Mouse (Mus musculus) forebrain, embryonic 16.5 days (tissue): Measurements from ENCODE around the gene Rhot2. TPM values are rescaled to one million over a fixed set of nuclear protein-coding genes. Genes with fewer than 3 reads are reported as not detected.

ENCODE experiments used
- ATAC-seq: fragments of 200-750 bp; cut with Nextera tagmentation; 2 replicates; pipeline ENCODE4 v1.8.0; 2017; ENCODE audit warnings: mild to moderate bottlenecking, moderate library complexity
- H3K27ac ChIP-seq: fragments of 300-500 bp; sonication (generic); 2 replicates; pipeline ENCODE4 v1.5.1; 2014; ENCODE audit warnings: low read length, control low read depth
- H3K27me3 ChIP-seq: fragments of 300-500 bp; sonication (generic); replicated peaks from 2 replicates; pipeline ENCODE4 v1.6.1; 2014; ENCODE audit warnings: low read length; ENCODE audit not compliant: control insufficient read depth, insufficient read depth
- H3K36me3 ChIP-seq: fragments of 300-500 bp; sonication (generic); 2 replicates; pipeline ENCODE4 v1.6.1; 2014; ENCODE audit not compliant: control insufficient read depth, insufficient read depth
- H3K4me1 ChIP-seq: fragments of 300-500 bp; sonication (generic); replicated peaks from 2 replicates; pipeline ENCODE4 v1.6.1; 2014; ENCODE audit warnings: low read length; ENCODE audit not compliant: control insufficient read depth, insufficient read depth
- H3K4me2 ChIP-seq: fragments of 300-500 bp; sonication (generic); 2 replicates; pipeline ENCODE4 v1.6.1; 2014; ENCODE audit warnings: mild to moderate bottlenecking, low read length, control low read depth
- H3K4me3 ChIP-seq: fragments of 300-500 bp; sonication (generic); replicated peaks from 2 replicates; pipeline ENCODE4 v1.5.1; 2014; ENCODE audit warnings: mild to moderate bottlenecking, low read length, control low read depth
- H3K9ac ChIP-seq: fragments of 300-500 bp; sonication (generic); replicated peaks from 2 replicates; pipeline ENCODE4 v1.6.1; 2014; ENCODE audit warnings: low read depth, low read length, control low read depth
- H3K9me3 ChIP-seq: fragments of 300-500 bp; sonication (generic); 2 replicates; pipeline ENCODE4 v1.6.1; 2016; ENCODE audit warnings: low read length; ENCODE audit not compliant: control insufficient read depth
- WGBS: fragments of 180-500 bp; shearing (Covaris S2); extraction: QIAGEN DNeasy Blood & Tissue Kit; methylation state at CpG from one replicate; pipeline ENCODE4 v1.1.7; 2014; 5-methylcytosine and 5-hydroxymethylcytosine counted together
- polyA plus RNA-seq: library from polyadenylated mRNA; unstranded; fragments of >200 nt; fragmentation: Nextera tagmentation; extraction: Ambion mirVana; gene quantifications from 2 replicates; pipeline ENCODE4 v1.2.1, GENCODE M21; 2015

Rhot2 gene
- polyA plus RNA-seq, 1 experiment from 2014 or later = 20.3 TPM

DNA sequence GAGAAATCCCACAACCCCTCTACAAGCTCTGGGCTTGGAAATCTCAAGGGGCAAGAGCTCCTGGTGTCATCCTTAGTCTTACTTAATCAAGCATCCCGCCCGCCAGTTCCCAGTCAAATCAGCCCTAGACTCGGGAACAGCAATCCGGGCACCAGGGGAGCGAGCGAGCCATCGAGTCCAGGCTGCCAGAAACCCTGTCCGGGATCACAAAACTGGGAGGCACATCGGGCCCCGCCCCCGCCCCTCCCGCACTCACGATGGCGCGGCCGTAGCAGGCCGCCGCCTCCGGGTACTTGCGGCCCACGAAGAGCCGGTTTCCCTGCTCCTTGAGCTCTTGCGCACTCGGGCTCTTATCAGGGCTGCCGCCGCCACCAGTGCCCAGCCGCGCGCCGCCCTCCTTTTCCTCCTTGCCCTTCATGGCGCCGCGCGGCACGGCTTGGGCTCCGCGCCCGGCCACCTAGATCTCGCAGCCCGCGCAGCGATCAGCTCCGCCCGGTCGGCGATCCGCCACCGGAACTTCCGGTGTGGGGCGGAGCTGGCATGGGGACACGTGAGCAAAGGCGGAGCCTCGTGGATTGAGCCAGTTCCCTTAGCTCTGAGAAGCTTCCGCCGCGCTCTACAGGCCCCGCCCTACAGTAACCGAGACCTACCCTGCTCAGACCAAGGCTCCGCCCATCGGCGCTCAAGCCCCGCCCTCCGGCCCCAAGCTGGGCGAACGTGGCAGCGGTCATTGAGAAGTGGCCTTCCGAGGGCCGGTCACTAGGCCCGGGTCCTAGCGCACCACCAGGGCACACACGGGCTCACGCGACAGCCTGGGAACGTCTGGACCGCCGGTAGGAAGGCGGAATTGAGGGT lies 12.0 kb downstream of the Rhot2 start:
- H3K4me3 ChIP-seq = peak overlapping the region; percentile 94
- peak overlapping the region; percentile 94 for H3K27ac ChIP-seq
- ATAC-seq = peak; percentile 90
- H3K36me3 ChIP-seq = peaks cover 14% of the 10 kb centered on the region
- peak overlapping the region; percentile 86 for H3K9ac ChIP-seq
- no peaks in the 10 kb centered on the region for H3K27me3 ChIP-seq
- H3K9me3 ChIP-seq = no peaks in the 10 kb centered on the region
- under 1% methylated on average over 73 of the region's 77 CpGs for WGBS
- peak overlapping the region; percentile 88 for H3K4me2 ChIP-seq
- peaks cover 77% of the 10 kb centered on the region for H3K4me1 ChIP-seq

DNA sequence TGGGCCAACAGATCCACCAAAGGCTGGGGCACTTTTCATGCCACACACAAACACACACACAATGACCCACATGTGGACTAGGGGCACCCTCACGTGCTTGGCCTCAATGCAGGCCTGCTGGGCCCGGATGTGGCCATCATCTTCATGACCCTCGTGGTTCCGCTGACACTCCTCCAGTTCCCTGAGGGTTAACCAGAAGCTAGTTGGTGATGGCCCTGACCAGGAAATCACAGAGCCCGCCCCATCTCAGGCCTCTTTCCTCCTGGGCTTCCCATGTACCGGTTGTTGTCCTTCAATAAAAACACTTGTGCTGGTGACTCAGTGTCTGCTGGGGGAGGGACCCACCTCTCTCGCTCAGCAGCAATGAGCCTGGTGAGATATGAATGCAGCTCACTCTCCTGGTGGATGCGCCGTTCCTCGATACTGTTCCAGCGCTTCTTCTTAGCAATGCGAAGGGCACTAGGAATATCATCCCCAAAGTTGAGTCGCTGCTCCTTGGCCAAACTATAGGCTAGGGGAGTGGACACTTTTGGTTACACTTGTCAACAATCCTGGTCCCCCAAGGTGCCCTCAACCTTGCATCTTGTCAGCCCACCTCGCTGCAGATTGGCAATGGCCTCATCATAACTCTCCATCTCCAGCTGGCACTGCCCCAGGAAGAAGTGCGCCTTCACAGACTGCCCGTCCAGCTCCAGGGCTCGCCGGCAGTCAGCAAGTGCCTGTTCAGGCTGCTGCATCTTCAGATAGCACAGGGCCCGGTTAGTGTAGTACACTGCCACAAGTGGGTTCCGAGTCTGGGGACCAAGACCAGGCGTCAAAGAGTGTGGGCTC lies 13.0 kb downstream of the Rhot2 start:
- no peak for ATAC-seq
- WGBS = 58% methylated on average over 21 of the region's 21 CpGs
- Histone ChIP-seq H3K4me3 (peak overlapping the region; percentile 94), H3K4me1 (peaks cover 80% of the 10 kb centered on the region), H3K27me3 (no peaks in the 10 kb centered on the region), H3K9ac (peak overlapping the region; percentile 86), H3K9me3 (no peaks in the 10 kb centered on the region), H3K36me3 (peaks cover 20% of the 10 kb centered on the region), H3K27ac (peak overlapping the region; percentile 88; the same call in 1 of the 2 replicates), H3K4me2 (peak overlapping the region; percentile 88)

DNA sequence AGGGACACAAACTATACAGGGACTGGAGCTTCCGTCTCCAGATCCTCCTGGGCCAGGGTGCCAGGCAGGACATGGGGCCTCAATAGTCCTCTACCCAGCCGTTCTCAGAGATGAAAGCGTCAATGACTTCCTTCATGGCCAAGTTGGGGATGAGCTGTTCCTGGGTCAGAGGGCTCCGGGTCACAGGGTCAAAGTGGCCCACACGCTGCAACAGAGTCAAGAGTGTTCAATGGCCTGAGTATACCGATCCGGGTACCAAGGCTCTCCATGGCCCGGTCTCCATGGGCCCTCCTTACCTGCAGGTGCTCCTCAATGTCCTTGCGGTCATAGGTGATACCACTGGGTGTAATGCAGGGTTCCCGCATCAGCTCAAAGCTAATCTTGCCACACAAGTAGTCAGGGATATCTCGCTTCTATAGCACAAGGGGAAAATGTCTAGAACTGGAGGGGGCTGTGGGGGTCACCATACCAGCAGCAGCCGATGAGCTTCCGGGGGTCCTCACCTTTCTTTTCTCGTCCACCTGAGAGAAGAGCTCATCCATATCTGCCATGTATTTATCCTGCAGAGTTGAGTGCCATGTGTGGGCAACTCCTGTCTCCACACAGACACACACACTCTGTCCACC lies 13.7 kb downstream of the Rhot2 start:
- Histone ChIP-seq H3K9me3 (no peaks in the 10 kb centered on the region), H3K4me1 (peaks cover 80% of the 10 kb centered on the region), H3K36me3 (peaks cover 20% of the 10 kb centered on the region), H3K9ac (no peak overlapping the region), H3K4me3 (no peak overlapping the region), H3K27ac (no peak overlapping the region), H3K4me2 (no peak overlapping the region), H3K27me3 (no peaks in the 10 kb centered on the region)
- WGBS = 90% methylated on average over 14 of the region's 14 CpGs
- no peak for ATAC-seq

DNA sequence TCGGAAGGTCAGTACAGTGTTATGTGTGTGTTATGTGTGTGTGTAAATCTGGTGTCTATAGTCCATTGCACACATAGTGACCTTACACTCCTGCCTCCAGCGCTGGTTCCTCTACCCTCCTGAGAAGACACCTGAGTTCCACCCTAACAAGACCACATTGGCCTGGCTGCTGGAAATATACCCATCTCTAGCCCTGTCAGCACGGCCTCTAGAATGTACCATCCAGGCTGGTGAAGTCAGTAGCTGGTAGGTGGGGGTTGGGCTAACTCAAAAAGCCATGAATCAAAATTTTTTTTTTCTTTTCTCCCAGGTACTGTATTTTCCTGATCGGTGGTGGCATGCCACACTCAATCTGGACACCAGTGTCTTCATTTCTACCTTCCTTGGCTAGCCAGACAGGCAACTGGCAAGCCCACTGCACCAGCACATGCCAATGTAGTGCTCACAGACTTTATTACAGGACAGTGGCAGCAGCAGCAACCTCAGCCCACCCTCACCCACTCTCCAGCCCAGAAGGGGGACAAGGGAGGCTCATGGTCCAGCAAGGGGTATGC lies 14.4 kb downstream of the Rhot2 start:
- Histone ChIP-seq H3K9ac (no peak overlapping the region), H3K4me1 (peaks cover 79% of the 10 kb centered on the region), H3K4me3 (no peak overlapping the region), H3K4me2 (peak overlapping the region; percentile 93), H3K9me3 (no peaks in the 10 kb centered on the region), H3K27me3 (no peaks in the 10 kb centered on the region), H3K27ac (no peak overlapping the region), H3K36me3 (peaks cover 20% of the 10 kb centered on the region)
- no peak for ATAC-seq
- WGBS = 88% methylated on average over 4 of the region's 4 CpGs

DNA sequence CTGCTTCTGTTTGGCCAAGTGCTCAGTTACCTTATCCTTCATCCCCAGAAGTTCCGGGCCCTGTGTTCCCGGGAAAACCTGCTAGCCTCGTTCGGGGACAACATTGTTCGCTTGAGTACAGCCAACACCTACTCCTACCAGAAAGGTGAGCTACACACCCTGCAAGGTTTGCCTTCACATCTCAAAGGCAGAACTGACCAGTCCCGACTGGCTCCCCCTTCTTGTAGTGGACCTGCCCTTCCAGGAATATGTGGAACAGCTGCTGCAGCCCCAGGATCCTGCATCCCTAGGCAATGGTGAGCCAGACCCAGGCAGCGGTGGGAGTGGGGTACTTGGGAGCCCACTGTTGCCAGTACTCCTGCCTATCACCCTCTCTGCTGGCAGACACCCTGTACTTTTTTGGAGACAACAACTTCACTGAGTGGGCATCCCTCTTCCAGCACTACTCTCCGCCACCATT lies 15.1 kb downstream of the Rhot2 start:
- Histone ChIP-seq H3K4me3 (peak overlapping the region; percentile 66), H3K4me1 (peaks cover 79% of the 10 kb centered on the region), H3K4me2 (peak overlapping the region; percentile 93), H3K9ac (peak overlapping the region; percentile 80), H3K9me3 (no peaks in the 10 kb centered on the region), H3K36me3 (peaks cover 20% of the 10 kb centered on the region), H3K27ac (peak overlapping the region; percentile 93), H3K27me3 (no peaks in the 10 kb centered on the region)
- WGBS = 41% methylated on average over 8 of the region's 8 CpGs
- no peak for ATAC-seq

DNA sequence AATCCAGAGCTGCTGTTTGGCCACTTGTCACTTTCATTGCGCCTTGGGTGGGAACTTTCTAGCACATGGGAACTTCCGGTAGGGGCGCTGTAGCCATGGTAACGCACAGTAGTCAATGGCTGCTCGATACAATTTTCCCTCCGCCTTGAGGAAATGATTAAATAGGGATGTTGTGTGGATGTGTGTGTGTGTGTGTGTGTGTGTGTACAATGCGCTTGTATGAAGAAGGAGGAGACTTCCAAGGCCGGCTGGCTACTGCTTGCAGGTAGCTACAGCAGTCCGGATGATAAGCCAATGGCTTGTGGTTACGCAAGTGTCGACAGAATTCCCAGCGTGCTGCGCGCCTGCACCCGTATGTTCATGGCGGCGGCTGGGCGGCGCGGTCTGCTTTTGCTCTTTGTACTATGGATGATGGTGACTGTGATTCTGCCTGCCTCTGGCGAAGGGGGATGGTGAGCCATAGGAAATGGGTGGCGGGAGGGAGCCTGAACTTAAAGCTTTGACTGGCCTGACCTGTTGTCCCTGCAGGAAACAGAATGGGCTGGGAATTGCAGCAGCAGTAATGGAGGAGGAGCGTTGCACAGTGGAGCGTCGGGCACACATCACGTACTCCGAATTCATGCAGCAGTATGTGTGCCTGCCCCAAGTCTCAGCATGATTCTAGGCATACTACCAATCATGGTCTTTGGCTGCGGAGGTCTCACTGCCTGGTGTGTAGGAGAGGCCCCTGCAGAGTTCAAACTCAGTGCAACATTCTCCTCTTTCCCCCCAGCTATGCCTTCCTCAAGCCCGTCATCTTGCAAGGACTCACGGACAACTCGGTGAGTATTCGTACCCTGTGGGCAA lies 15.7 kb downstream of the Rhot2 start, which contains the start of gene Jmjd8:
Jmjd8 (plus strand) TSS at position 156 of the 846 bp plus-strand sequence.
- H3K4me3 ChIP-seq = peak within 1 kb of the TSS; percentile 66
- H3K4me1 ChIP-seq = peaks cover 79% of the 10 kb centered on the region
- H3K27me3 ChIP-seq = no peaks in the 10 kb centered on the region
- WGBS = 1% methylated on average over 32 of the region's 32 CpGs
- no peaks in the 10 kb centered on the region for H3K9me3 ChIP-seq
- H3K9ac ChIP-seq = peak within 1 kb of the TSS; percentile 80
- peaks cover 20% of the 10 kb centered on the region for H3K36me3 ChIP-seq
- peak within 1 kb of the TSS; percentile 93 for H3K4me2 ChIP-seq
- H3K27ac ChIP-seq = peak within 1 kb of the TSS; percentile 93
- ATAC-seq = peak; percentile 73

DNA sequence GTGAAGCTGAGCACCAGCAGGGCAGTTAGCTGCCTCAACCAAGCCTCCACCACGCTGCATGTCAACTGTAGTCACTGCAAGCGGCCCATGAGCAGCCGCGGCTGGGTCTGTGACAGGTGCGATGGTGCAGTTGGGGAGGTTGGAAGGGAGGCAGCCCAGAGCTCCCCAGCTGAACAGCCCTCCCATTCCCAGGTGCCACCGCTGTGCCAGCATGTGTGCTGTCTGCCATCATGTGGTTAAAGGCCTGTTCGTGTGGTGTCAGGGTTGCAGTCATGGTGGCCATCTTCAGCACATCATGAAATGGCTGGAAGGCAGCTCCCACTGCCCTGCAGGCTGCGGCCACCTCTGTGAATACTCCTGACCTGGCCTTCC lies 16.4 kb downstream of the Rhot2 start:
- Histone ChIP-seq H3K36me3 (peaks cover 20% of the 10 kb centered on the region), H3K27me3 (no peaks in the 10 kb centered on the region), H3K27ac (peak overlapping the region; percentile 93), H3K4me1 (peaks cover 76% of the 10 kb centered on the region), H3K4me3 (peak overlapping the region; percentile 66), H3K4me2 (peak overlapping the region; percentile 93), H3K9ac (peak overlapping the region; percentile 80), H3K9me3 (no peaks in the 10 kb centered on the region)
- WGBS = 85% methylated on average over 8 of the region's 8 CpGs
- ATAC-seq = no peak

DNA sequence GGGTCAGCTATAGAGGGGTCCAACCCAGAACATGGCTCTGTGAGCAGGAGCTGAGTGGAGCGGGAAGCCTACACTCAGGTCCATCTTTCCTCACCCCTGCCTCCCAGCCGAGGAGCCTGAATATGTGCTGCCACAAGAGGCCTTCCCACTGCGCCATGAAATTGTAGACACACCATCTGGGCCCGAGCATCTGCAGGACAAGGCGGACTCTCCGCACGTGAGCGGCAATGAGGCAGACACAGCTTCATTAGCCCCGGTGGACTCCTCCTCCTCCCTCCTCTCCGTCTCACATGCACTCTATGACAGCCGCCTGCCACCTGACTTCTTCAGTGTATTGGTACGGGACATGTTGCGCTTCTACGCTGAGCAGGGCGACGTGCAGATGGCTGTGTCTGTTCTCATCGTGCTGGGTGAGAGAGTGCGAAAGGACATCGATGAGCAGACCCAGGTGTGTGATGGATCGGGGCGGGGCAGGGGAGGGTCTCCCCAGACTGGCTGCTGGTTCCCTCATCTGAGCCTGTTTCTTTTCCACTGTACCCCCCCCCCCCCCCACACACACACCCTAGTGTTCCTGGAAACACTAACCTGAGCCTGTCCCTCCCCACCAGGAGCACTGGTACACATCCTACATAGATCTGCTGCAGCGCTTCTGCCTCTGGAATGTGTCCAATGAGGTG lies 17.0 kb downstream of the Rhot2 start:
- peaks cover 76% of the 10 kb centered on the region for H3K4me1 ChIP-seq
- no peak overlapping the region for H3K27ac ChIP-seq
- H3K36me3 ChIP-seq = peaks cover 20% of the 10 kb centered on the region
- no peaks in the 10 kb centered on the region for H3K9me3 ChIP-seq
- 92% methylated on average over 22 of the region's 22 CpGs for WGBS
- H3K9ac ChIP-seq = no peak overlapping the region
- H3K27me3 ChIP-seq = no peaks in the 10 kb centered on the region
- no peak overlapping the region for H3K4me3 ChIP-seq
- no peak overlapping the region for H3K4me2 ChIP-seq
- ATAC-seq = no peak
